In genomic region chrX:161979946-161980345, GRCm38 (mm10) we compare ENCODE assay signal across 18 mouse cellular contexts.
"Had no signal": no experiment of that assay in that cellular context is flagged by ENCODE, and none has a peak within 500 bp of the region (broad histone marks: within the 10 kb centered on the region; RNA-seq: fewer than 3 reads in every experiment).

No protein-coding gene starts in this region.

- H3K4me1 ChIP-seq: midbrain, embryonic 12.5 days; neural tube, embryonic 15.5 days had no signal

- ATAC-seq: midbrain, embryonic 16.5 days had no signal

- H3K36me3 ChIP-seq: midbrain, embryonic 10.5 days; midbrain, embryonic 12.5 days; neural tube, embryonic 13.5 days; neural tube, embryonic 15.5 days had no signal

- DNase-seq: lung, embryonic 14.5 days; lung, postnatal 10 days; lung, postnatal 4 days; midbrain, embryonic 14.5 days; retina, postnatal 1 day; right cerebral cortex, adult 18-20 months; right cerebral cortex, postnatal 25 days; right cerebral cortex, postnatal 4 days; spleen, adult 18-20 months; thymus, adult 18-20 months; thymus, postnatal 14 days; thymus, postnatal 36 days had no signal

- H3K4me2 ChIP-seq: lung, embryonic 14.5 days; midbrain, embryonic 12.5 days; neural tube, embryonic 13.5 days; neural tube, embryonic 15.5 days had no signal

- H3K27ac ChIP-seq: midbrain, embryonic 10.5 days; midbrain, embryonic 12.5 days; neural tube, embryonic 13.5 days; neural tube, embryonic 15.5 days had no signal

- H3K9me3 ChIP-seq: midbrain, embryonic 10.5 days; midbrain, embryonic 12.5 days; neural tube, embryonic 13.5 days; neural tube, embryonic 15.5 days had no signal

- H3K9ac ChIP-seq: lung, embryonic 14.5 days; midbrain, embryonic 12.5 days; neural tube, embryonic 13.5 days; neural tube, embryonic 15.5 days had no signal

- H3K4me3 ChIP-seq: midbrain, embryonic 10.5 days; midbrain, embryonic 12.5 days; myocyte; neural tube, embryonic 13.5 days; neural tube, embryonic 15.5 days had no signal
